Mouse (Mus musculus): Measurements from ENCODE around the gene Elane. TPM values are rescaled to one million over a fixed set of nuclear protein-coding genes. Genes with fewer than 3 reads are reported as not detected.
A peak's percentile ranks its signal among the peaks of the same experiment; 100 is the strongest.
"Not testable (repeated sequence)": the region's sequence is repeated elsewhere in the genome, so short reads cannot be mapped to it uniquely, and the experiment has no call there.

The Elane gene
- polyA plus RNA-seq, 1 experiment, result not detected

DNA sequence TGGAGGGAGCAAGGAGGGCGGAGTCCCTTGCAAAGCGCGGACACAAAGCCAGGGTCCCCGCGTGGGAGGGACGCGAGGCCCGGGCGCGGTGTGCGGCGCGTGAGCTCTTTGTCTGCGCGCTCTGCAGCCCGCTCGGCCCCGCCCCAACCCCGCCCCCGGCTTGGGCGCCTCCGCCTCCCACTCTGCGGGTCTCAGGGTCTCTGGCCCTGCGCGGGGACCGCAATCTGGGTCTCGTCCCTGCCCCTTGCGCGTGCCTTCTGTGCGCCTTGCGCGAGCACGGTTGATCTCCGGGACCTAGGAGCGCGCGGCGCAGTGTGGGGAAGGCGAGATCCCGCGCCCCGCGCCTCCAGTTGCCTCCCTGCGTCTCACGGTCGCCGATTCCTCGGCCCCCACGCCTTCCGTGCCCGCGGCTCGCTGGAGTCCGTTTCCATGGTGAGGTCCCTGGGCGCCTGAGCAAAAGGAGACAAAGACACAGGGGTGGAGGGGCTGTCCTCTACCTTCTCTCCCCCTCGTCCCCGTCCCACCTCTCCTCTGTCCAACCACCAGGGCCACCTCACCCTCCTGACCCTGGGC lies 11.7 kb upstream of the Elane start, which contains the start of the genes Prtn3 and Plppr3:
TSS of gene Prtn3 (plus strand) at position 187 of the 573 bp plus-strand sequence.
TSS of gene Plppr3 (minus strand) at position 345 of the 573 bp plus-strand sequence.
- under 1% methylated on average over 57 of the region's 57 CpGs for WGBS
- Histone ChIP-seq H3K4me3 (ENCODE audit: insufficient read depth, low read depth, low read length) (peak within 1 kb of the TSS; percentile 81), H3K27ac (ENCODE audit: insufficient read depth, low read depth, low read length) (peak within 1 kb of the TSS; percentile 84), H3K4me1 (ENCODE audit: control insufficient read depth, insufficient read depth, low read length) (peaks cover 24% of the 10 kb centered on the region)
- TF ChIP-seq POLR2A (IDR thresholded peaks at IDR 0.05; ENCODE audit: insufficient read depth, low read depth, low read length), result peak; percentile 76; the same call in 1 of the 2 replicates
- no peak for TF ChIP-seq CTCF (IDR thresholded peaks at IDR 0.05; ENCODE audit: insufficient read depth, low read depth, low read length)

GRCm38 (mm10) chr10:79877174-79877573 lies 8.9 kb upstream of the Elane start:
- H3K4me1 ChIP-seq (ENCODE audit: control insufficient read depth, insufficient read depth, low read length), result peaks cover 34% of the 10 kb centered on the region
- H3K4me3 ChIP-seq (ENCODE audit: insufficient read depth, low read depth, low read length), result no peak overlapping the region
- 71% methylated on average over 1 of the region's 1 CpGs for WGBS
- TF ChIP-seq CTCF (IDR thresholded peaks at IDR 0.05; ENCODE audit: insufficient read depth, low read depth, low read length) (no peak), POLR2A (IDR thresholded peaks at IDR 0.05; ENCODE audit: insufficient read depth, low read depth, low read length) (no peak)
- no peak overlapping the region for H3K27ac ChIP-seq (ENCODE audit: insufficient read depth, low read depth, low read length)

GRCm38 (mm10) chr10:79877757-79878156 lies 8.3 kb upstream of the Elane start:
- peaks cover 32% of the 10 kb centered on the region for H3K4me1 ChIP-seq (ENCODE audit: control insufficient read depth, insufficient read depth, low read length)
- no peak overlapping the region for H3K27ac ChIP-seq (ENCODE audit: insufficient read depth, low read depth, low read length)
- TF ChIP-seq POLR2A (IDR thresholded peaks at IDR 0.05; ENCODE audit: insufficient read depth, low read depth, low read length) (no peak), CTCF (IDR thresholded peaks at IDR 0.05; ENCODE audit: insufficient read depth, low read depth, low read length) (no peak)
- 63% methylated on average over 12 of the region's 12 CpGs for WGBS
- no peak overlapping the region for H3K4me3 ChIP-seq (ENCODE audit: insufficient read depth, low read depth, low read length)

- Histone ChIP-seq H3K27ac (ENCODE audit: insufficient read depth, low read depth, low read length) (no peak overlapping the region), H3K4me3 (ENCODE audit: insufficient read depth, low read depth, low read length) (no peak overlapping the region), H3K4me1 (ENCODE audit: control insufficient read depth, insufficient read depth, low read length) (peaks cover 32% of the 10 kb centered on the region)
- 62% methylated on average over 3 of the region's 3 CpGs for WGBS
- TF ChIP-seq CTCF (IDR thresholded peaks at IDR 0.05; ENCODE audit: insufficient read depth, low read depth, low read length), result no peak
- TF ChIP-seq POLR2A (IDR thresholded peaks at IDR 0.05; ENCODE audit: insufficient read depth, low read depth, low read length), result no peak
Measured at GRCm38 (mm10) chr10:79879527-79879926, 6.5 kb upstream of the Elane start.

DNA sequence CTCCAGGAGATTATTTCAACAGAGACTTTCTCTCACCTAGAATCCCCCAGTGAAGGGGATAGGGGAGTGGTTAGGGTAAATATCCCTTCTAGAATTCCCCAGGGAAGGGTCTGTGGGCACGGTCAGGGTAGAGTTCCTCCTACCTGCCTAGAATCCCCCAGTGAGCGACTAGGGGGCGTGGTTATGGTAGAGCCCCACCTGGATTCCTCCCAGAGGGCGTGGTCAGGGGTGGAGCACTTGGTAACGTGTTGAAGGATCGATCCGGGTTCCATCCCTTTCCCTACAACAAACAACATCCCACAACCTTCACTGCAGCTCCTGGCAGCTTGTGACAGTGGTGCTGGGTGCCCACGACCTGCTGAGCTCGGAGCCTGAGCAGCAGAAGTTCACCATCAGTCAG lies 5.3 kb upstream of the Elane start:
- Histone ChIP-seq H3K4me1 (ENCODE audit: control insufficient read depth, insufficient read depth, low read length) (peaks cover 25% of the 10 kb centered on the region), H3K4me3 (ENCODE audit: insufficient read depth, low read depth, low read length) (no peak overlapping the region), H3K27ac (ENCODE audit: insufficient read depth, low read depth, low read length) (no peak overlapping the region)
- TF ChIP-seq POLR2A (IDR thresholded peaks at IDR 0.05; ENCODE audit: insufficient read depth, low read depth, low read length), result no peak
- TF ChIP-seq CTCF (IDR thresholded peaks at IDR 0.05; ENCODE audit: insufficient read depth, low read depth, low read length), result no peak
- WGBS, result 27% methylated on average over 9 of the region's 9 CpGs

- Histone ChIP-seq H3K4me3 (ENCODE audit: insufficient read depth, low read depth, low read length) (no peak overlapping the region), H3K4me1 (ENCODE audit: control insufficient read depth, insufficient read depth, low read length) (peaks cover 25% of the 10 kb centered on the region), H3K27ac (ENCODE audit: insufficient read depth, low read depth, low read length) (no peak overlapping the region)
- TF ChIP-seq POLR2A (IDR thresholded peaks at IDR 0.05; ENCODE audit: insufficient read depth, low read depth, low read length), result no peak
- TF ChIP-seq CTCF (IDR thresholded peaks at IDR 0.05; ENCODE audit: insufficient read depth, low read depth, low read length), result no peak
- WGBS, result 22% methylated on average over 22 of the region's 22 CpGs
Measured at GRCm38 (mm10) chr10:79881981-79882380, 4.1 kb upstream of the Elane start.

GRCm38 (mm10) chr10:79883297-79884084 lies 2.6 kb upstream of the Elane start:
- H3K4me3 ChIP-seq (ENCODE audit: insufficient read depth, low read depth, low read length), result no peak overlapping the region
- TF ChIP-seq CTCF (IDR thresholded peaks at IDR 0.05; ENCODE audit: insufficient read depth, low read depth, low read length), result peak; percentile 67
- no peak for TF ChIP-seq POLR2A (IDR thresholded peaks at IDR 0.05; ENCODE audit: insufficient read depth, low read depth, low read length)
- 17% methylated on average over 22 of the region's 22 CpGs for WGBS
- peaks cover 25% of the 10 kb centered on the region for H3K4me1 ChIP-seq (ENCODE audit: control insufficient read depth, insufficient read depth, low read length)
- no peak overlapping the region for H3K27ac ChIP-seq (ENCODE audit: insufficient read depth, low read depth, low read length)

- peaks cover 22% of the 10 kb centered on the region for H3K4me1 ChIP-seq (ENCODE audit: control insufficient read depth, insufficient read depth, low read length)
- no peak overlapping the region for H3K4me3 ChIP-seq (ENCODE audit: insufficient read depth, low read depth, low read length)
- TF ChIP-seq CTCF (IDR thresholded peaks at IDR 0.05; ENCODE audit: insufficient read depth, low read depth, low read length) (no peak), POLR2A (IDR thresholded peaks at IDR 0.05; ENCODE audit: insufficient read depth, low read depth, low read length) (no peak)
- WGBS, result 35% methylated on average over 4 of the region's 4 CpGs
- no peak overlapping the region for H3K27ac ChIP-seq (ENCODE audit: insufficient read depth, low read depth, low read length)
Measured at GRCm38 (mm10) chr10:79884446-79884845, 1.6 kb upstream of the Elane start.

GRCm38 (mm10) chr10:79884938-79885337 lies 1.1 kb upstream of the Elane start:
- WGBS, result 76% methylated on average over 3 of the region's 3 CpGs
- not testable (repeated sequence) for H3K4me3 ChIP-seq (ENCODE audit: insufficient read depth, low read depth, low read length)

More at GRCm38 (mm10) chr10:79884938-79885337, 1.1 kb upstream of the Elane start:
- H3K27ac ChIP-seq (ENCODE audit: insufficient read depth, low read depth, low read length), result not testable (repeated sequence)
- peaks cover 21% of the 10 kb centered on the region for H3K4me1 ChIP-seq (ENCODE audit: control insufficient read depth, insufficient read depth, low read length)
